Mouse (Mus musculus) urinary bladder, postnatal 36 days (tissue): Measurements from ENCODE around the gene Nosip.
"Not testable (repeated sequence)": the region's sequence is repeated elsewhere in the genome, so short reads cannot be mapped to it uniquely, and the experiment has no call there.

Source experiments
- DNase-seq, 2 experiments: peaks; one replicate each; pipeline ENCODE4 v3.0.0; 2022; ENCODE audit warnings: low spot score in 2 of 2, mixed read lengths in 1 of 2

Nosip gene

DNA sequence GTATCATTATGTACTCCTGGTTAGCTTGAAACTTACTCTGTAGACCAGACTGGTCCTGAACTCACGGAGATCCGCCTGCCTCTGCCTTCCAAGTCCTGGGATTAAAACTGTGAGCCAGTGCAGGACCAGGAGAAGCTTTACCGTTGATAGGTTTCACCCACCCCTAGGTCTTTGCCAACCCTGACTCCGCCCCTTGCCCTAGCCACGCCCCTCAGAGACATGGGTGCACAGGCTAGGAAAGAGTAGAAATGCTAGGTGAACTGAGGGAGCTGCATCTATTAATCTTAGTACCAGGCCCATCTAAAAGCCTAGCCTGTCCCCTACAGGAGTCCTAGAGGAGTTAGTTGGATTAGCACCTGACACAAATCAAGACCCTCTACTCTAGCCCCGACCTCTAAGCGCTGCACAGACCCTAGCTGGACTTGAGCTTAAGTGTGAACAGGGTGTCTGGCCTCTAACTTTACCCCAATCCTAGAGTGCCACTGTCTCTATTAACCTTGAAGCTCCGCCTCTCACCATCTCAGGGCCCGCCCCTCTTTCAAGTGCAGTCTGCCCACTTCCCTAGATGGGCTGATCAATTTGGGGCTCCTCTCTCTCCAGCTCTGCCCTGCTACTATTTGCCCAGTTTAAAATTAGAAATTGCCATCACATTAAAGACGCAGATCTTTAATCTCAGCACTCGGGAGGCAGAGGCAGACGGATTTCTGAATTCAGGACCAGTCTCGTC, 28.2 kb downstream of the Nosip start:
- no peak for DNase-seq

- no peak for DNase-seq
Measured at GRCm38 (mm10) chr7:45091001-45091990, 29.1 kb downstream of the Nosip start.

DNA sequence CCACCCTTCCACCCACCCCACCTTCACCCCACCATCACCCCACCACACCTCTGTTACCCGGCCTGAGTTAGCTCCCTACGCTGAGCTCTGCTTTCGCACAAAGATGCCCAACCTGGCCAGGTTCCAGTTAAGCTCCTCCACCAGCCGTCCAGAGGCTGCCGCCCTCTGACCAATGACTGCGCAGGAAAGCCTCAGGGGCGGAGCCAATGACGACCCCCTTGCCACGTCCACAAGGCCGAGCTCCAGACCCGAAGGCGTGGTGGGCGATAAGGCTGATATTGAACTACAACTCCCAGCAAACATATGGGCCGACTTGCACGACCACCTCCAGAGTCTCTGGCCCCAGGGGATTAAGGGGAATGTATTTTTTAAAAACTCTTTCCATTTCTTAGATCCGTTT, 29.8 kb downstream of the Nosip start, which contains the start of gene Rcn3:
TSS of gene Rcn3 (minus strand) at position 174 of the 400 bp plus-strand sequence.
- DNase-seq = peak; percentile 63 to 86

GRCm38 (mm10) chr7:45092828-45093515, 30.7 kb downstream of the Nosip start:
- no peak for DNase-seq

DNA sequence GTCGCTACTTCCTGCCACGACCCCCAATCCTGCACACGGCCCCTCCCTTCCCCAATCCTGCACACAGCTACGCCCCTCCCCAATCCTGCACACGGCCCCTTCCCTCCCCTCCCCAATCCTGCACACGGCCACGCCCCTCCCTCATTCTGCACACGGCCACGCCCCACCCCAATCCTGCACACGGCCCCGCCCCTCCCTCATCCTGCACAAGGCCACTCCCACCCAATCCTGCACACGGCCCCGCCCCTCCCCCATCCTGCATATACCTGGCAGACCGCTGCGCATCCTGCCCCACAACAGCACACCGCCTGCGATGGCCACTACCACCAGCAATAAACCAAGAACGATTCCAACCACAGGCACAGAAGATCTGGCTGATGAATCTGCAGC, 31.3 kb downstream of the Nosip start:
- no peak for DNase-seq

GRCm38 (mm10) chr7:45094121-45094520, 31.9 kb downstream of the Nosip start:
- no peak for DNase-seq

DNA sequence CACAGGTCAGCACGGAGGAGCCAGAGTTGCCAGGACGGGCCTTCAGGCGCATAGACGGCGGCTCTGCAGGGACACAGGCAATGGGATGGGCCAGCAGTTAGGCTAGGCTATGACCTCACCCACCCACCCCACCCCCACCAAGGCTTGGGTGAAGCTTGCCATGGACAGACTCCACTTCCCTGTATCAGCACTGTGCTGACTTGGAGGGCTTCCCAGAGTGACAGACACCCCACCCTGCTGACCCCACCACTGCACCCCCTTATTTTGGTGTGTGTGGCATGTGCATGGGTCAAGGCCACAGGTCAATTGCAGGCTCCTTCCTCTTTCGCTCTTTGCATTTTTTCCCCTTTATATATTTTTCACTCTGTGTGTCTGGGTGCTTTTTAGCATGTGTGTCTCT, 33.1 kb downstream of the Nosip start:
- DNase-seq = no peak

DNA sequence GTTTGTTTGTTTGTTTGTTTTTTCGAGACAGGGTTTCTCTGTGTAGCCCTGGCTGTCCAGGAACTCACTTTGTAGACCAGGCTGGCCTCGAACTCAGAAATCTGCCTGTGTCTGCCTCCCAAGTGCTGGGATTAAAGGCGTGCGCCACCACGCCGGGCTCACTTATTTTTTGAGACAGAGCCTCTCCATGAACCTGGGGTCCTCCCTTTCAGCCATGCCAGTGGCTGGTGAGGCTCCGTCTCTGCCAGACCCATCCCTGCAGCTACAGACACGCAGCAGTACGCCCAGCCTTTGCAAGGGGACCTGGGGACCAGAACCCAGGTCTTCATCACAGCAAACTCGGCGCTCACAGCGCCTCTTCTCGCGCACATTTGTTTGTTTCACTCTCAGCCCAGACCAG, 33.7 kb downstream of the Nosip start:
- DNase-seq = not testable (repeated sequence)

DNA sequence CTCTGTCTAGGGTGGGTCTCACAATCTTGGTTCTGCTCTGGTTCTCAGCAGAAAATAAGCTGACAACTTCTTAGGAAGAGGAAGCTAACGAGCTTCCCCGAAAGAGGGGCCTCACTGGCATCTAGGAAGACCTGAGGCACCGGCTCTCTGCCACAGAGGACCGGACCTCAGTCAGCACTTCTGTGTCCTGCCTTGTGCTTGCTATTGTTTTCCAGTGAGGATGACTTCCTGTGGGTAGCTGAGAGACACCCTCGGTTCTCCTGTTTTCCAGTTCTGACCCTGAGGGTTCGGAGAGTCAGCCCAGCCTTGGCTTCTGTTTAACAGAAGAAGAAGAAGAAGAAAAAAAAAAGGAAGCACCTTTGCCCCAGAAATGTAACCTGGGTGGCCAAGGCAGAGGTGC, 35.2 kb downstream of the Nosip start:
- no peak for DNase-seq

DNA sequence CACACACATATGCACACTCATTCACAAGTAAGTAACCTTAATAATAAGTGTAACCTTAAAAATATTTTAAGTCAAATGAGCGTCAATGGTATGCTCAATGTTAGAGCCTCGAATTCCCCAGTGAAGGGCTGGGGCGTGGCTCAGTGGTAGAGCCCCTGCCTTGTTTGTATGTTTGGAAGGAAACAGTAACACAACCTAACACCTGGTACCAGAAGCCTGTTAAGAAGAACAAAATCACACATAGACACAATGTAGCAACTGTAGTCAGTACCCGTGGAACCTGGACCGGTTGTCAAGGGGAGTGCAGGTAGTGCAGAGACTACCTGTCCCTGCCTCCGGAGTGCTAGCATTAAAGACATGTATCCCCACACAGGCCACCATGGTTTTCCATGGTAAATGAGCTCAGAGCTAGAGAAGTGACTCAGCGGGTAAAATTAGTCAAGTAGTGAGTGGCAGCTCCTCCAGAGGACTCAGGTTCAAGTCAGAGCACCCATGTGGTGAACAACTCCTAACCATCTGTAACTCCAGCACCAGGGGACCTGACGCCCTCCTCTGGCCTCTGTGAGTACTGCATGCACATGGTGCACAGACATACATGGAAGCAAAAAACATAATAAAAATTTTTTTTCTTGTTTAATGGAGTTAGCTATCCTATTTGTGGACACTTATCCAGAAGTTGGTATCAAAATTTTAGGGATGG, 36.5 kb downstream of the Nosip start:
- no peak for DNase-seq

DNA sequence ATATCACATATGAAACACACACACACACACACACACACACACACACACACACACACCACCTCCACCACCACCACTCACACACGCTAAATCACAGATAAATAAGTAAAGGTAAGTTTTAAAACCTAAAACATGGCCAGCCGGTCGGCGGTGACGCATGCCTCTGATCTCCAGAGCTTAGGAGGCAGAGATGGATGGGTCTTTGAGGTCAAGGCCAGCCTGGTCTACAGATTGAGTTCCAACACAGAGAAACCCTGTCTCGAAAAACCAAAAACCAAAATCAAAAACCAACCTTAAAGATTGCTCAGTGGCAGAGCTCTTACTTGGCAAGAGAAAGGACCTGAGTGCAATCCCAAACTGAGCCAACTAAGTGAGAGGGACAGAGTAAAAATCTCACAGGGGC, 37.8 kb downstream of the Nosip start:
- no peak for DNase-seq

DNA sequence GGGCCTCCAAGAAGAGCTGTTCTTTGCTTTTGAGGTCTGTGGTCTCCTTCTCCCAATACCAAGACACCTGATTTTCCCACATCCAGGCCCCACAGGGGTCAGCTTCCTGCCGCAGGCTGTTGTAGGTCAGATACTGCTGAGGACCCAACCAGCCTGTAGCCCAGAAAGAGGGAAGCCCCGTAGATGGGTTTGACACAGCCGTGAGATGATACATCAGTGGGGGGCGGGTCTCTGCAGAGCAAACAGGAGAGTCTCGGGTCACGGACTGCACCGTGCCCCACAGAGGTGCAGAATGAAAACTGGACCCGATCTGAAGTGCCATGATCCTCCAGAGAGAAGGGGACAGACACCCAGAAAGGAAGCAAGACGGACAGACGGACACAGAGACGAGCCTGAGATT, 40.2 kb downstream of the Nosip start:
- DNase-seq = no peak

DNA sequence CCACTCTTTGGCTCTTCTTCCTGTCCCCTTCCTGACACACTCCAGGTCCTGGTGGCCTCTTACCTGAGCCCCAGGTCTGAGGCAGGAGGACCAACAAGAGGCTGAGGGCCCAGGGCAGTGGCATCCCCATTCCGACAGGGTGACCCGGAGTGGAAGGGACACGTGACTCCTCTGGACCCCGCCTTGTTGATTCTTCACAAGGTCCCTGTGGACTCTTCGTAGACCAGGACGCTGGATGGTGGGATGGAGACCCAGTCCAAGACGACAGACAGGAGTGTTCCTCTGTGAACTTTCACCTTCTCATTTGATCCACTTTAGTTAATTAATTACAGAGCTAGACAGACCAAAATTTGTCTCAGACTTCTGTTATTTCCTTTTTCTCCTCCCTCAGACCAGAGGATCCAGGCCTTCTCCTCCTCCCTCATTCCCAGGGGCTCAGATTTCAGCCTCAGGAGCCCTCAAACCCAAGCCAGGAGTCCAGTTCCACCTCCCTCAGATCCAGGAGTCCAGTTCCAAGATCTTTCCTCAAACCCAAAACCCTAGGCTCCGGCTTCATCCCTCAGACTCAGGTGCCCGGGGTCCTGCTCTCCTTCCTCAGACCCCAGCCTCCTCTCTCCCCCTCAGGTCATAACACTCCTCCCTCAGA, 40.8 kb downstream of the Nosip start:
- DNase-seq = no peak

DNA sequence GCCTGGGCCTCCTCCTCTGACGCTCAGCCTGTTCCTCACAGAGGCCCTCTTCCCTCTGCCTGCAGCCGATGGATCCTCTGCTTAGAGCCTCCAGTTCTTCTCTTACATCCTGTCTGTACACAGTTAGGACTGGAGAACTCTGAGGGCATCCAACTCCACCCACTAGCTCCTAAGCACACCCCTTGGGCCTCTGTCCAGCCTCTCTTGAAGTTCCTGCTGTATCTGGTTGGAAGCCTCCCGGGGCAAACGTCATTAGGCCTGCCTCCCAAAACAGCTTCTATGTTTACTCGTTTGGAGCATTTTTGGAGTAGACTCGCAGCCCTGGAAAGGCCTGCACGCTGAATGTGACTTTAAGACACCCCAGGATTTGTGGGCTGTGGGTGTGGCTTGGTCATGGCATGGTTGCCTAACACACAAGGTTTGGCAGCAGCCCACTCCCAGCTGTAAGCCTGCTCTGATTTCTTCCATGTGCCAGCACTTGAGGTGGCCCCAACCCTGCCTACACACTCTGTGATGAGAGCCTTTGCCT, 41.5 kb downstream of the Nosip start, which contains the start of gene Fcgrt:
TSS of gene Fcgrt (minus strand) at position 200 of the 529 bp plus-strand sequence.
- peak; percentile 86 to 94 for DNase-seq

DNA sequence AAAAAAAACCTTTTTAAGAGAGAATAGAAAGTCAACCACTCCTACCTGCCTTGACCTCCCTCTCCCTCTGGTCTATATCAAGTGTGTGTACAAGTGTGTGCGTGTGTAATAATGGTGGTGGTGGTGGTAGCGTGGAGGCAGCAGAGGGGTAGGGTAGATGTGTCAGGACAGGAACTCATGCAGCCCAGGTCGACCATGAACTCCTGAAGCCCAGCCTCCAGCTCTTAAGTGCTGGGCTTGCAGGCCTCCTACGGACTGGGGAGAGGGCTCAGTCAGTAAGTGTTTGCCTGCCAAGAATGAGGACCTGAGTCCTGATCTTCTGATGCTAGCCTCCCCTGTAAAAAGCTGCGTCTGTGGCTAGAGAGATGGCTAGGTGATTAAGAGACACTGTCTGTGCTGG, 42.7 kb downstream of the Nosip start:
- DNase-seq = no peak

GRCm38 (mm10) chr7:45105491-45105890, 43.3 kb downstream of the Nosip start:
- no peak for DNase-seq

DNA sequence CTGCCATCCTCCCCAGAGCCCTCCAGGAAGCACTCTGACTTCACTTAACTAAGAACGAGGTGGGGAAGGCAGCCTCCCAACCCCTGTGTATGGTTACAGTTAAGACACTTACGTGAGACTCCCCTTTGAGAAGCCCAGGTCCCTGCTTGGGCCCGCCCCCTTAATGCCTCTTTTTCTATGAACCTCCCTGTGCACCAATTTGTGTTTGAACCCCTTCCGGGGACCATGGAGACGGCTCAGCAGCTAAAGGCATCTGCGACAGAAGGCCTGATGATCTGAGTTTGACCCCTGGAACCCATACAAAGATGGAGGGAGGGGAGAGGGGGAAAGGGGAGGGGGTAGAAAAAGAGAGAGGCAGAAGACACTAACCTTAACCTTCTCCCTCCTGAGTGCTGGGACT, 44.2 kb downstream of the Nosip start:
- no peak for DNase-seq

DNA sequence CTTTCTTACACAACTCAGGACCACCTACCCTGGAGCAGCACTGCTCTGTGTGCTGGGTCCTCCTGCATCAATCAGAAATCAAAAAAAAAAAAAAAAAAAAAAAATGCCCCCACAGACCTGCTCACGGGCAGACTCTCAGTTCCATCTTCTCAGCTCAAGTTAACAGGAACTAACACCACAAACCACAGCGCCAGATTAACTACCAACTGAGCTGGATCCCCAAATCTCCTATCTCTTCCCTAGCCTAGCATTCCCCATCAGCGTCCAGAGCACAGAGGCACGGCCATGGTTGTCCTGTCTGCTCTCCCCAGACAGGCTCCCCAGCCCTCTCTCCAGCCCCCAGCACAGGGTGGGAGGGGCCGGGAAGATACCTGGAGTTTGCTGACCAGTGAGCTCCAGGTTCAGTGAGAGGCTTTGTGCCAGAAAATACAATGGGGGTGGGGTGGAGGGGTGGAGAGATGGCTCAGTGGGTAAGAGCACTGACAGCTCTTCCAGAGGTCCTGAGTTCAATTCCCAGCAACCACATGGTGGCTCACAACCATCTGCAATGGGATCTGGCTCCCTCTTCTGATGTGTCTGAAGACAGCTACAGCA, 44.9 kb downstream of the Nosip start:
- no peak for DNase-seq

DNA sequence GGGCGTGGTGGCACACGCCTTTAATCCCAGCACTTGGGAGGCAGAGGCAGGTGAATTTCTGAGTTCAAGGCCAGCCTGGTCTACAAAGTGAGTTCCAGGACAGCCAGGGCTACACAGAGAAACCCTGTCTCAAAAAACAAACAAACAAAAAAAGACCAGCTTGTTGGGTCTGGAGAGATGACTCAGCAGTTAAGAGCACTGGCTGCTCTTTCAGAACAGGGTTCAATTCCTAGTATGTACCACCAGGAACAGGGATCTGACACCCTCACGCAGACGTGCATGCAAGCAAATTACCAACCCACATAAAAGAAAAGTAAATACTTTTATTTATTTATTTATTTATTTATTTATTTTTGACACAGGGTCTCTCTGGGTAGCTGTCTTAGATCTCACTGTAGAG, 47.9 kb downstream of the Nosip start:
- DNase-seq = not testable (repeated sequence)

- DNase-seq = no peak
Measured at GRCm38 (mm10) chr7:45111940-45112339, 49.7 kb downstream of the Nosip start.
